Mouse (Mus musculus): ENCODE data around the gene Fgfr2. TPM values are rescaled to one million over a fixed set of nuclear protein-coding genes. Genes with fewer than 3 reads are reported as not detected.

Gene Fgfr2
- polyA plus RNA-seq, 1 experiment from 2014 or later, result 93.4 TPM

GRCm38 (mm10) chr7:132903796-132904195, 219.4 kb downstream of the Fgfr2 start:
- no peak overlapping the region for H3K4me3 ChIP-seq (replicated peaks; ENCODE audit: low read length)
- no peak overlapping the region for H3K9ac ChIP-seq (ENCODE audit: low read length)
- no peak overlapping the region for H3K4me2 ChIP-seq (ENCODE audit: low read depth, low read length)
- H3K9me3 ChIP-seq (replicated peaks; ENCODE audit: control insufficient read depth, low read length), result no peaks in the 10 kb centered on the region
- no peaks in the 10 kb centered on the region for H3K36me3 ChIP-seq (ENCODE audit: control insufficient read depth, insufficient read depth, low read length)
- H3K27ac ChIP-seq (ENCODE audit: low read length), result no peak overlapping the region
- ATAC-seq (ENCODE audit: insufficient read depth, low FRiP score), result no peak
- H3K4me1 ChIP-seq (ENCODE audit: control insufficient read depth, insufficient read depth, low read length), result no peaks in the 10 kb centered on the region
- no peaks in the 10 kb centered on the region for H3K27me3 ChIP-seq (ENCODE audit: control insufficient read depth, insufficient read depth, low read length)
- 62% methylated on average over 3 of the region's 3 CpGs for WGBS

DNA sequence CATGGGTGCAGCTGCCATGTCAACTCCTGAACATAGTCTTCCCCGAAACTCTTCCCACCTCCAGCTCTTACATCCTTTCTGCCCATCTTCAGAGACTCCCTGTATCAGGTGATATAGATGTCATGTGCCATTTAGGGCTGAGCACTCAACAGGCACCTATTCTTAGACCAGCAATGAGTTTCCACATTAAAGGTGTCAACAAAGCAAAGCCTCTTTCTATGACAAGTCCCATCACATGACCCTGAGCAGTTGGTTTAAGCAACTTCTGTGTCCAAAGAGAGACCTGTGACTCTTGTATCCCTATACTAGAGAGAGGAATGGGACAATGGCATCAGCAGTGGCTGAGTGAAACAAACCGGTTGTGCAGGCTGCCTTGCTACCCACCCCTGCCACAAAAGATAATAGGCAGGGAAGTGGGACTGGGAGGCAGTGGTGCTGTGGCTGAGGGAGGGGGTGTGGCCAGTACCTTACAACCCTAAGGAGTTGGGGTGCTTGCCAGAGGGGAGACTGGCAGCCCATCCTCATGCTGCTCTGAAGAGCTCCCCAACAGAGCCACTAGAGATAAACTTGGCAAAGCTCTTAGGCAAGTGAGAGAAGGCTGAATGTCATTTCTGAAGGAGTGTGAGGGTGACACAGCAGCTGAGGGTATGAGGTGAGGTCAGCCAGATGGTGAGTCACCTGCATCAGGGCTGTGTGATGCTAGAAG, 222.2 kb downstream of the Fgfr2 start:
- Histone ChIP-seq H3K4me3 (replicated peaks; ENCODE audit: low read length) (no peak overlapping the region), H3K4me1 (ENCODE audit: control insufficient read depth, insufficient read depth, low read length) (no peaks in the 10 kb centered on the region), H3K9me3 (replicated peaks; ENCODE audit: control insufficient read depth, low read length) (no peaks in the 10 kb centered on the region; the same call in 1 of the 2 replicates), H3K4me2 (ENCODE audit: low read depth, low read length) (no peak overlapping the region), H3K27ac (ENCODE audit: low read length) (peak overlapping the region; percentile 62; the same call in 1 of the 2 replicates), H3K27me3 (ENCODE audit: control insufficient read depth, insufficient read depth, low read length) (no peaks in the 10 kb centered on the region), H3K36me3 (ENCODE audit: control insufficient read depth, insufficient read depth, low read length) (no peaks in the 10 kb centered on the region), H3K9ac (ENCODE audit: low read length) (no peak overlapping the region)
- WGBS, result 49% methylated on average over 2 of the region's 2 CpGs
- ATAC-seq (ENCODE audit: insufficient read depth, low FRiP score), result peak; percentile 91

DNA sequence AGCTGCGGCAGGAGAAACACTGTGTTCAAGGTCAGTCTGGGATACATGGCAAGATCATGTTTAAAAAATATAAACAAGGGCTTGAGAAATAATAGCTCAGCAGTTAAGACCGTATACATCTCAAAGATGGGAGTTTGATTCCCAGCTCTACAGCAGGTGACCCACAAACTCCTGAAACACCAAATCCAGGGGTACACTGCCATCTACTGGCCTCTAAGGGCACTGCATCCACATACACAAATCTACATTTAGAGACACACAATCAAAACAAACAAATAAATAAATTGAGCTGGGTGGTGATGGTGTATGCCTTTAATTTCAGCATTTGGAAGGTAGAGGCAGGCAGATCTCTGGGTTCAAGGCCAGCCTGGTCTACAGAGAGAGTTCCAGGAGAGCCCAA, 224.9 kb downstream of the Fgfr2 start:
- Histone ChIP-seq H3K9ac (ENCODE audit: low read length) (no peak overlapping the region), H3K4me2 (ENCODE audit: low read depth, low read length) (no peak overlapping the region), H3K36me3 (ENCODE audit: control insufficient read depth, insufficient read depth, low read length) (no peaks in the 10 kb centered on the region), H3K4me1 (ENCODE audit: control insufficient read depth, insufficient read depth, low read length) (no peaks in the 10 kb centered on the region), H3K9me3 (replicated peaks; ENCODE audit: control insufficient read depth, low read length) (no peaks in the 10 kb centered on the region; the same call in 1 of the 2 replicates), H3K27me3 (ENCODE audit: control insufficient read depth, insufficient read depth, low read length) (no peaks in the 10 kb centered on the region), H3K4me3 (replicated peaks; ENCODE audit: low read length) (no peak overlapping the region), H3K27ac (ENCODE audit: low read length) (no peak overlapping the region)
- whole genome bisulfite sequencing, result 84% methylated on average over 2 of the region's 2 CpGs
- ATAC-seq (ENCODE audit: insufficient read depth, low FRiP score), result no peak

- Histone ChIP-seq H3K9ac (ENCODE audit: low read length) (no peak overlapping the region), H3K36me3 (ENCODE audit: control insufficient read depth, insufficient read depth, low read length) (no peaks in the 10 kb centered on the region), H3K4me1 (ENCODE audit: control insufficient read depth, insufficient read depth, low read length) (no peaks in the 10 kb centered on the region), H3K9me3 (replicated peaks; ENCODE audit: control insufficient read depth, low read length) (no peaks in the 10 kb centered on the region; the same call in 1 of the 2 replicates), H3K4me2 (ENCODE audit: low read depth, low read length) (no peak overlapping the region), H3K4me3 (replicated peaks; ENCODE audit: low read length) (no peak overlapping the region), H3K27ac (ENCODE audit: low read length) (no peak overlapping the region), H3K27me3 (ENCODE audit: control insufficient read depth, insufficient read depth, low read length) (no peaks in the 10 kb centered on the region)
- ATAC-seq (ENCODE audit: insufficient read depth, low FRiP score), result no peak
- 81% methylated on average over 10 of the region's 10 CpGs for WGBS
Observed at GRCm38 (mm10) chr7:132897258-132897657, 225.9 kb downstream of the Fgfr2 start.

DNA sequence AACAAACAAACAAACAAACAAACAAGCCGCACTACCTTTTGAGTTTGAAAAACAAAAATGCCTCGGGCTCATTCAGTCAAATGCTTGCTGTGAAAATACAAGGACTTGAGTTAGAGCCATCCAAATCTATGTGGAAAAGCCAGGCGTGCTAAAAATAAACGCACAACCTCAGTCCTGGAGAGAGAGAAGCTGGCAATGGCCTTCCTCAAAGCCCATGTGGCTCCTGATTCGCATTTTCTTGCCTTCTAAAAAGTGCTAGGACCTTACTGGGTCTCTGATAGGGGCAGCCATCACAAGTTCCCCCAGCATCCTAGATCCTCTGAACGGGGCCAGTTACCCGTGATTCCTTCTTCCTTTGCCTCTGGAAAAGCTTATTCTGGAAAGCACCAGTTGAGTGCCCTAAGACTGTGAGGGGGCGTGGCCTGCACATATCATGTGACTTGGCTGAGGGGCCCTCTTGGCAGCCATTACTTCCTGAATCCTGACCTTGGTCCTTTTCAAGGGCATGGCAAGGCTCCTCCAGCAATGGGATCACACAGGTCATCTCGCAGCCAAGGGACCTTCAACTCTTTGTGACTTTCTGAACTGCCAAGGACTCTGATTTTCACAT, 226.8 kb downstream of the Fgfr2 start:
- H3K9ac ChIP-seq (ENCODE audit: low read length), result no peak overlapping the region
- no peak overlapping the region for H3K4me3 ChIP-seq (replicated peaks; ENCODE audit: low read length)
- no peak overlapping the region for H3K4me2 ChIP-seq (ENCODE audit: low read depth, low read length)
- H3K4me1 ChIP-seq (ENCODE audit: control insufficient read depth, insufficient read depth, low read length), result no peaks in the 10 kb centered on the region
- no peak overlapping the region for H3K27ac ChIP-seq (ENCODE audit: low read length)
- ATAC-seq (ENCODE audit: insufficient read depth, low FRiP score), result no peak
- H3K9me3 ChIP-seq (replicated peaks; ENCODE audit: control insufficient read depth, low read length), result no peaks in the 10 kb centered on the region; the same call in 1 of the 2 replicates
- no peaks in the 10 kb centered on the region for H3K36me3 ChIP-seq (ENCODE audit: control insufficient read depth, insufficient read depth, low read length)
- 87% methylated on average over 9 of the region's 9 CpGs for WGBS
- H3K27me3 ChIP-seq (ENCODE audit: control insufficient read depth, insufficient read depth, low read length), result no peaks in the 10 kb centered on the region

DNA sequence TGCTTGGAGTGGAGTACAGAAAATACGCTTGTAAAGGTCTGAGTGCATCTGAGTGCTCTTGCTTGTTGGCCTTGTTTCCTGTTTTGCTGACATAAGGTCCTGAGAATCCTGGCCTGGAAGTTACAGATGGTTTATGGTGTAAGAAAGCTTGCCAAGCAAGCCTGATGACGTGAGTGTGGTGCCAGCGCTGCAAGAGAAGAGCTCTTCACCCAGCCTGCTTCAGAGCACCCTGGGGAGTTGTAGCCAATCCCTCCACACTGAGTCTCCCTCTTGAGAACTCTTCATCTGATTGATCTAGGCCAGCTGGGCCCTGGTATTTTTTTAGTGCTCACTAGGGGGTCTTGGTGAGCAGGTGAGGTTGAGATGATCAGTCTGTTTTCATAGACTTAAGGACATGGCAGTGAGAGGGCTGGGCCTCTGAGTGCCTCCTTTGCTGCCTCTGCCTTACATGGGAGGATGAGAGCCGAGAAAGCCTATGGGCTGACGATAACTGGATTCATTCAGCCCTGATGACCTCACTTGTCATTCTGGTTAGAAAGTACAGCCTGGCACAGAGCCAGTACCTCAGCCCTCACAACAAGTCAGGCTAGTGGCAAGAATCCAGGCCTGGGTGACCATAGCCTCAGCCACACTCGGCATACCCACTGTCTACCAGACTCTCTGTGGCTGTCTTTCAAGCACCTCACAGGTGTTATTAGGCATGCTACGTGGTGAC, 228.2 kb downstream of the Fgfr2 start:
- Histone ChIP-seq H3K9ac (ENCODE audit: low read length) (no peak overlapping the region), H3K27me3 (ENCODE audit: control insufficient read depth, insufficient read depth, low read length) (no peaks in the 10 kb centered on the region), H3K4me2 (ENCODE audit: low read depth, low read length) (no peak overlapping the region), H3K9me3 (replicated peaks; ENCODE audit: control insufficient read depth, low read length) (no peaks in the 10 kb centered on the region; the same call in 1 of the 2 replicates), H3K4me1 (ENCODE audit: control insufficient read depth, insufficient read depth, low read length) (no peaks in the 10 kb centered on the region), H3K36me3 (ENCODE audit: control insufficient read depth, insufficient read depth, low read length) (no peaks in the 10 kb centered on the region), H3K4me3 (replicated peaks; ENCODE audit: low read length) (no peak overlapping the region), H3K27ac (ENCODE audit: low read length) (no peak overlapping the region)
- ATAC-seq (ENCODE audit: insufficient read depth, low FRiP score), result no peak; the same call in 1 of the 2 replicates
- 74% methylated on average over 7 of the region's 7 CpGs for WGBS

- no peaks in the 10 kb centered on the region; the same call in 1 of the 2 replicates for H3K9me3 ChIP-seq (replicated peaks; ENCODE audit: control insufficient read depth, low read length)
- H3K27me3 ChIP-seq (ENCODE audit: control insufficient read depth, insufficient read depth, low read length), result no peaks in the 10 kb centered on the region
- H3K4me1 ChIP-seq (ENCODE audit: control insufficient read depth, insufficient read depth, low read length), result no peaks in the 10 kb centered on the region
- H3K4me3 ChIP-seq (replicated peaks; ENCODE audit: low read length), result no peak overlapping the region
- no peak for ATAC-seq (ENCODE audit: insufficient read depth, low FRiP score)
- 92% methylated on average over 1 of the region's 1 CpGs for WGBS
- no peak overlapping the region for H3K4me2 ChIP-seq (ENCODE audit: low read depth, low read length)
- no peaks in the 10 kb centered on the region for H3K36me3 ChIP-seq (ENCODE audit: control insufficient read depth, insufficient read depth, low read length)
- no peak overlapping the region for H3K9ac ChIP-seq (ENCODE audit: low read length)
- no peak overlapping the region for H3K27ac ChIP-seq (ENCODE audit: low read length)
Observed at GRCm38 (mm10) chr7:132893336-132893735, 229.8 kb downstream of the Fgfr2 start.

DNA sequence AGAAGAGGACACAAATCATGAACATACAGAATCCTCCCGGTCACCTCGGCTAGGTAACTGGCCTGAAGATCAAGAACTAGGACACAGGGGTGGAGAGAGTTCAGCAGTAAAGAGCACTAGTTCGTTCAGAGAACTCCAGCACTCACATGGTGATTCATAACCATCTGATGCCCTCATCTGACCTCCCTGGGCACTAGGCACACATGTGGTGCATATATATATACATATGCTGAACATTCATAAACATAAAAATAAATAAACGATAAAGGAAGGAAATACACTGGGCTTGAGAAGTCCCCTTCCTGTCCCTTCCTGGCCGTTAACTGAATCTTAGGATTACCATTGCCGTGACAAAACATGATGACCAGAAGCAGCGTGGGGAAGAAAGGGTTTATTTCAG, 230.3 kb downstream of the Fgfr2 start:
- no peaks in the 10 kb centered on the region for H3K4me1 ChIP-seq (ENCODE audit: control insufficient read depth, insufficient read depth, low read length)
- no peaks in the 10 kb centered on the region for H3K36me3 ChIP-seq (ENCODE audit: control insufficient read depth, insufficient read depth, low read length)
- H3K27me3 ChIP-seq (ENCODE audit: control insufficient read depth, insufficient read depth, low read length), result no peaks in the 10 kb centered on the region
- H3K9ac ChIP-seq (ENCODE audit: low read length), result no peak overlapping the region
- no peak overlapping the region for H3K4me3 ChIP-seq (replicated peaks; ENCODE audit: low read length)
- H3K9me3 ChIP-seq (replicated peaks; ENCODE audit: control insufficient read depth, low read length), result no peaks in the 10 kb centered on the region; the same call in 1 of the 2 replicates
- no peak overlapping the region for H3K4me2 ChIP-seq (ENCODE audit: low read depth, low read length)
- 60% methylated on average over 7 of the region's 7 CpGs for WGBS
- H3K27ac ChIP-seq (ENCODE audit: low read length), result no peak overlapping the region
- no peak for ATAC-seq (ENCODE audit: insufficient read depth, low FRiP score)

GRCm38 (mm10) chr7:132892311-132892661, 230.9 kb downstream of the Fgfr2 start:
- no peaks in the 10 kb centered on the region for H3K27me3 ChIP-seq (ENCODE audit: control insufficient read depth, insufficient read depth, low read length)
- H3K4me2 ChIP-seq (ENCODE audit: low read depth, low read length), result no peak overlapping the region
- 58% methylated on average over 4 of the region's 4 CpGs for WGBS
- H3K27ac ChIP-seq (ENCODE audit: low read length), result no peak overlapping the region
- ATAC-seq (ENCODE audit: insufficient read depth, low FRiP score), result no peak
- no peak overlapping the region for H3K4me3 ChIP-seq (replicated peaks; ENCODE audit: low read length)
- H3K4me1 ChIP-seq (ENCODE audit: control insufficient read depth, insufficient read depth, low read length), result no peaks in the 10 kb centered on the region
- H3K9ac ChIP-seq (ENCODE audit: low read length), result no peak overlapping the region
- no peaks in the 10 kb centered on the region for H3K36me3 ChIP-seq (ENCODE audit: control insufficient read depth, insufficient read depth, low read length)
- H3K9me3 ChIP-seq (replicated peaks; ENCODE audit: control insufficient read depth, low read length), result no peaks in the 10 kb centered on the region; the same call in 1 of the 2 replicates

Data from stomach, embryonic 16.5 days (tissue).